Comparison of ENCODE assay signal across 8 mouse cellular contexts in genomic region chr8:71670621-71671548, GRCm38 (mm10). TPM values are rescaled to one million over a fixed set of nuclear protein-coding genes. Genes with fewer than 3 reads are reported as not detected.
DNase-seq lines count a peak whose midpoint lies in the region; ATAC-seq and TF ChIP-seq lines count a peak whose summit lies in the region.

No protein-coding gene starts in this region.

- TF ChIP-seq RAD21 in CH12.LX (IDR thresholded peaks at IDR 0.05; ENCODE audit: low read depth, low read length): no peak

- no peaks in the 10 kb centered on the region for H3K36me3 ChIP-seq in CH12.LX (replicated peaks in 1 of 2; ENCODE audit: control insufficient read depth in 1 of 2, insufficient read depth in 1 of 2, low read length in 1 of 2)
- H3K36me3 ChIP-seq in stomach, embryonic 14.5 days (ENCODE audit: control insufficient read depth, insufficient read depth, low read length): no peaks in the 10 kb centered on the region

- TF ChIP-seq POLR2A in CH12.LX (IDR thresholded peaks at IDR 0.05; ENCODE audit: low read depth, low read length): no peak

- peak overlapping the region; percentile 47 to 77 (median 48) for H3K4me3 ChIP-seq in CH12.LX (replicated peaks in 1 of 3; ENCODE audit: low read depth in 2 of 3, low read length in 2 of 3, poor library complexity in 1 of 3)
- H3K4me3 ChIP-seq in layer of hippocampus, adult 2 months: peak overlapping the region; percentile 87
- H3K4me3 ChIP-seq in stomach, embryonic 14.5 days (ENCODE audit: low read depth, low read length): peak overlapping the region; percentile 45

- TF ChIP-seq EP300 in CH12.LX (IDR thresholded peaks at IDR 0.05; ENCODE audit: low read length): no peak

- under 1% methylated on average over 59 of the region's 64 CpGs for WGBS in stomach, embryonic 14.5 days

- in situ Hi-C loops in CH12.LX (cut with MboI; ENCODE audit: low pct_ligation_motif_present, low pct_unique_long_range_greater_than_20kb, low sequenced_read_pairs): no loop called here

- H3K9me3 ChIP-seq in CH12.LX (replicated peaks; ENCODE audit: low read length): no peaks in the 10 kb centered on the region
- no peaks in the 10 kb centered on the region for H3K9me3 ChIP-seq in stomach, embryonic 14.5 days (ENCODE audit: control insufficient read depth, low read depth, low read length)

- TF ChIP-seq CTCF in CH12.LX (conservative IDR thresholded peaks at IDR 0.05 in 1 of 2, IDR thresholded peaks at IDR 0.05 in 1 of 2; ENCODE audit: low read depth in 2 of 2, low read length in 2 of 2): no peak
- TF ChIP-seq CTCF in layer of hippocampus, adult 2 months (conservative IDR thresholded peaks at IDR 0.05): no peak

- peak overlapping the region; percentile 80 for H3K4me2 ChIP-seq in CH12.LX (ENCODE audit: insufficient read depth, low read depth, poor library complexity, severe bottlenecking)
- peak overlapping the region; percentile 99 for H3K4me2 ChIP-seq in stomach, embryonic 14.5 days (replicated peaks; ENCODE audit: low read depth, low read length)

- peak; percentile 72 for DNase-seq in 3134 (ENCODE audit: extremely low read depth, insufficient read length, low spot score)
- DNase-seq in CH12.LX (ENCODE audit: extremely low read depth): peak; percentile 44
- peak; percentile 85 to 93 for DNase-seq in cerebellum, postnatal 25 days
- peak; percentile 75 to 78 for DNase-seq in layer of hippocampus, adult 2 months (ENCODE audit: low spot score in 2 of 2)
- DNase-seq in urinary bladder, adult 18-20 months (ENCODE audit: low spot score in 2 of 2): no peak

- peak overlapping the region; percentile 21; the same call in 1 of the 2 replicates for H3K9ac ChIP-seq in CH12.LX (ENCODE audit: insufficient read depth, low read depth)
- no peak overlapping the region for H3K9ac ChIP-seq in stomach, embryonic 14.5 days (replicated peaks; ENCODE audit: low read depth, low read length)

- peak; percentile 6; the same call in 1 of the 2 replicates for ATAC-seq in granulocyte monocyte progenitor cell, adult 5-6 weeks (replicated peaks; ENCODE audit: poor library complexity, severe bottlenecking)
- peak; percentile 9; the same call in 1 of the 2 replicates for ATAC-seq in megakaryocyte-erythroid progenitor cell, adult 5-6 weeks (replicated peaks; ENCODE audit: low FRiP score, low TSS enrichment, poor library complexity, severe bottlenecking)
- peak; percentile 10; the same call in 1 of the 2 replicates for ATAC-seq in stomach, embryonic 14.5 days (ENCODE audit: insufficient number of reproducible peaks, insufficient read depth, low FRiP score, low read depth)

- no peak overlapping the region for H3K27ac ChIP-seq in CH12.LX (ENCODE audit: insufficient read depth, low read depth)
- peak overlapping the region; percentile 98 for H3K27ac ChIP-seq in layer of hippocampus, adult 2 months
- no peak overlapping the region for H3K27ac ChIP-seq in stomach, embryonic 14.5 days (ENCODE audit: low read length)

- H3K4me1 ChIP-seq in CH12.LX (ENCODE audit: control insufficient read depth in 1 of 2, insufficient read depth in 2 of 2): peaks cover 32 to 69% of the 10 kb centered on the region in 2 experiments
- peaks cover 17% of the 10 kb centered on the region; the same call in 1 of the 2 replicates for H3K4me1 ChIP-seq in stomach, embryonic 14.5 days (ENCODE audit: control insufficient read depth, insufficient read depth, low read length)

- dilution Hi-C loops in CH12.LX (cut with MboI; ENCODE audit: extremely low pct_ligation_motif_present, extremely low pct_unique_long_range_greater_than_20kb, low sequenced_read_pairs): no loop called here

- H3K79me2 ChIP-seq in CH12.LX (replicated peaks; ENCODE audit: control insufficient read depth, extremely low read depth, insufficient read depth, poor library complexity, severe bottlenecking): no peaks in the 10 kb centered on the region

- peaks cover 35% of the 10 kb centered on the region for H3K27me3 ChIP-seq in CH12.LX (replicated peaks)
- H3K27me3 ChIP-seq in stomach, embryonic 14.5 days (ENCODE audit: control insufficient read depth, insufficient read depth, low read length): no peaks in the 10 kb centered on the region

TF ChIP-seq in CH12.LX, 34 proteins besides CTCF, POLR2A, EP300 and RAD21:
- no peak for TF ChIP-seq ETS1 (conservative IDR thresholded peaks at IDR 0.05; ENCODE audit: low read depth, low read length)
- TF ChIP-seq CHD2 (IDR thresholded peaks at IDR 0.05; ENCODE audit: low read length): 0 out of 2 replicates have a peak, but pooled peaks have one; percentile 24

RNA-seq across cellular contexts. Expression of gene Unc13a, which starts 0.7 kb away (rescaled TPM):
- 1.0 and 1.7 TPM in 2 replicates for total RNA-seq in CH12.LX (2012; rRNA removed)
- 0.55 and 0.68 TPM in 2 replicates for total RNA-seq in CH12.LX (2014; rRNA removed)
- 0.79 and 2.1 TPM in 2 replicates for polyA plus RNA-seq in CH12.LX (2012; ENCODE audit: insufficient read length, low read depth)
- total RNA-seq in granulocyte monocyte progenitor cell, adult 5-6 weeks (2014; fragmentation: Nextera tagmentation): 0.60 TPM in 1 of 2 replicates, not detected in the other
- total RNA-seq in granulocyte monocyte progenitor cell, adult 5-6 weeks (2017): 0.04 and 1.8 TPM in 2 replicates
- total RNA-seq in layer of hippocampus, adult 2 months (2021): 100 to 1,000 TPM; 263 to 264 TPM
- total RNA-seq in megakaryocyte-erythroid progenitor cell, adult 5-6 weeks (2014; fragmentation: Nextera tagmentation): 0.26 and 0.64 TPM in 2 replicates
- 0.27 TPM in 1 of 2 replicates, not detected in the other for total RNA-seq in megakaryocyte-erythroid progenitor cell, adult 5-6 weeks (2017)
- polyA plus RNA-seq in stomach, embryonic 14.5 days (2014; fragmentation: Nextera tagmentation; extraction: Ambion mirVana): 1.4 and 1.7 TPM in 2 replicates

RNA-seq across cellular contexts. Expression of gene Jak3, which starts 5.2 kb away (rescaled TPM):
- total RNA-seq in CH12.LX (2012; rRNA removed) (39.2 and 47.1 TPM in 2 replicates), CH12.LX (2014; rRNA removed) (13.3 and 15.0 TPM in 2 replicates)
- polyA plus RNA-seq in CH12.LX (2012; ENCODE audit: insufficient read length, low read depth): 35.6 and 37.8 TPM in 2 replicates
- total RNA-seq in granulocyte monocyte progenitor cell, adult 5-6 weeks (2014; fragmentation: Nextera tagmentation): 10.9 and 17.5 TPM in 2 replicates
- total RNA-seq in granulocyte monocyte progenitor cell, adult 5-6 weeks (2017): 7.2 and 8.1 TPM in 2 replicates
- 1 to 10 TPM; 5.3 TPM for total RNA-seq in layer of hippocampus, adult 2 months (2021)
- total RNA-seq in megakaryocyte-erythroid progenitor cell, adult 5-6 weeks (2014; fragmentation: Nextera tagmentation): 5.2 and 10.4 TPM in 2 replicates
- total RNA-seq in megakaryocyte-erythroid progenitor cell, adult 5-6 weeks (2017): 1.8 and 4.5 TPM in 2 replicates
- 5.4 and 6.0 TPM in 2 replicates for polyA plus RNA-seq in stomach, embryonic 14.5 days (2014; fragmentation: Nextera tagmentation; extraction: Ambion mirVana)

RNA-seq across cellular contexts. Expression of gene Insl3, which starts 18.1 kb away (rescaled TPM):
- total RNA-seq in CH12.LX (2012; rRNA removed) (8.7 and 9.8 TPM in 2 replicates), CH12.LX (2014; rRNA removed) (1.9 and 3.0 TPM in 2 replicates)
- polyA plus RNA-seq in CH12.LX (2012; ENCODE audit: insufficient read length, low read depth): 14.4 and 21.4 TPM in 2 replicates
- total RNA-seq in granulocyte monocyte progenitor cell, adult 5-6 weeks (2014; fragmentation: Nextera tagmentation): 14.1 and 16.3 TPM in 2 replicates
- total RNA-seq in granulocyte monocyte progenitor cell, adult 5-6 weeks (2017): 1.2 and 4.4 TPM in 2 replicates
- total RNA-seq in layer of hippocampus, adult 2 months (2021): 1 to 10 TPM in 1 of 2 experiments, not detected in 1; 2.1 TPM
- total RNA-seq in megakaryocyte-erythroid progenitor cell, adult 5-6 weeks (2014; fragmentation: Nextera tagmentation): 6.4 and 17.6 TPM in 2 replicates
- total RNA-seq in megakaryocyte-erythroid progenitor cell, adult 5-6 weeks (2017): 0.88 and 4.8 TPM in 2 replicates
- polyA plus RNA-seq in stomach, embryonic 14.5 days (2014; fragmentation: Nextera tagmentation; extraction: Ambion mirVana): 1.3 and 1.7 TPM in 2 replicates

RNA-seq across cellular contexts. Expression of gene B3gnt3, which starts 30.7 kb away (rescaled TPM):
- total RNA-seq in CH12.LX (2012; rRNA removed): 0.63 and 0.98 TPM in 2 replicates
- 0.09 TPM in 1 of 2 replicates, not detected in the other for total RNA-seq in CH12.LX (2014; rRNA removed)
- polyA plus RNA-seq in CH12.LX (2012; ENCODE audit: insufficient read length, low read depth): 0.24 and 0.26 TPM in 2 replicates
- total RNA-seq in granulocyte monocyte progenitor cell, adult 5-6 weeks (2014; fragmentation: Nextera tagmentation): 1.4 TPM in 1 of 2 replicates, not detected in the other
- 0.39 TPM in 1 of 2 replicates, not detected in the other for total RNA-seq in granulocyte monocyte progenitor cell, adult 5-6 weeks (2017)
- under 1 TPM; 0.72 to 0.81 TPM for total RNA-seq in layer of hippocampus, adult 2 months (2021)
- 0.42 and 0.79 TPM in 2 replicates for total RNA-seq in megakaryocyte-erythroid progenitor cell, adult 5-6 weeks (2014; fragmentation: Nextera tagmentation)
- 0.30 and 0.99 TPM in 2 replicates for total RNA-seq in megakaryocyte-erythroid progenitor cell, adult 5-6 weeks (2017)
- 4.7 and 5.4 TPM in 2 replicates for polyA plus RNA-seq in stomach, embryonic 14.5 days (2014; fragmentation: Nextera tagmentation; extraction: Ambion mirVana)

RNA-seq across cellular contexts. Expression of gene Fcho1, which starts 54.6 kb away (rescaled TPM):
- 95.5 and 99.8 TPM in 2 replicates for total RNA-seq in CH12.LX (2012; rRNA removed)
- total RNA-seq in CH12.LX (2014; rRNA removed): 39.3 and 40.2 TPM in 2 replicates
- 77.5 and 82.0 TPM in 2 replicates for polyA plus RNA-seq in CH12.LX (2012; ENCODE audit: insufficient read length, low read depth)
- total RNA-seq in granulocyte monocyte progenitor cell, adult 5-6 weeks (2014; fragmentation: Nextera tagmentation): 62.4 and 98.0 TPM in 2 replicates
- 39.8 and 76.7 TPM in 2 replicates for total RNA-seq in granulocyte monocyte progenitor cell, adult 5-6 weeks (2017)
- 100 to 1,000 TPM; 101 to 112 TPM for total RNA-seq in layer of hippocampus, adult 2 months (2021)
- 183 and 235 TPM in 2 replicates for total RNA-seq in megakaryocyte-erythroid progenitor cell, adult 5-6 weeks (2014; fragmentation: Nextera tagmentation)
- 68.1 and 88.4 TPM in 2 replicates for total RNA-seq in megakaryocyte-erythroid progenitor cell, adult 5-6 weeks (2017)
- polyA plus RNA-seq in stomach, embryonic 14.5 days (2014; fragmentation: Nextera tagmentation; extraction: Ambion mirVana): 5.5 and 7.4 TPM in 2 replicates

Comparison
In these comparisons a context has a peak if more than half of its experiments do, and no peak if none do; other contexts are left out.
1. DNase-seq: peak in 3134 (single experiment), CH12.LX (single experiment), cerebellum, postnatal 25 days (2 of 2) and layer of hippocampus, adult 2 months (2 of 2); none in urinary bladder, adult 18-20 months (0 of 2).
2. RNA of gene Unc13a, which starts 0.7 kb away (total RNA-seq): 263 to 264 TPM in layer of hippocampus, adult 2 months; 0.04 to 1.8 TPM in granulocyte monocyte progenitor cell, adult 5-6 weeks, 0.55 to 1.7 TPM in CH12.LX and 0.26 to 0.64 TPM in megakaryocyte-erythroid progenitor cell, adult 5-6 weeks; every median in the first group is over 10 times any median in the second.
3. Peak in every context shown above with its lines, with median percentiles within 50 percentile points of each other: H3K4me3 ChIP-seq and ATAC-seq.